Mouse (Mus musculus) bone marrow macrophage, adult 2 months (primary cell): ENCODE measurements around the gene Nkd1. TPM values are rescaled to one million over a fixed set of nuclear protein-coding genes. Genes with fewer than 3 reads are reported as not detected.

Experiments
- H3K27ac ChIP-seq: 2 replicates; pipeline ENCODE4 v1.5.1; 2012; ENCODE audit warnings: low read depth, low read length; ENCODE audit not compliant: insufficient read depth
- H3K4me1 ChIP-seq: 2 replicates; pipeline ENCODE4 v1.6.1; 2012; ENCODE audit warnings: low read length; ENCODE audit not compliant: control insufficient read depth, insufficient read depth
- H3K4me3 ChIP-seq: 2 replicates; pipeline ENCODE4 v1.5.1; 2012; ENCODE audit warnings: mild to moderate bottlenecking, low read length, moderate library complexity; ENCODE audit not compliant: insufficient read depth
- CTCF ChIP-seq: IDR thresholded peaks from 2 replicates; pipeline ENCODE4 v1.5.1; 2012; ENCODE audit warnings: low read depth, mild to moderate bottlenecking, low read length, moderate library complexity
- POLR2A ChIP-seq: IDR thresholded peaks from 2 replicates; pipeline ENCODE4 v1.6.1; 2012; ENCODE audit warnings: mild to moderate bottlenecking, low read depth, low read length, borderline replicate concordance
- polyA plus RNA-seq: library from polyadenylated mRNA; stranded (reverse); fragments of >200 nt; gene quantifications from 2 replicates; pipeline ENCODE4 v1.2.4, GENCODE M21; 2012; ENCODE audit not compliant: missing spikeins, insufficient read depth, insufficient read length

Nkd1 gene
- polyA plus RNA-seq, 1 experiment, result not detected

DNA sequence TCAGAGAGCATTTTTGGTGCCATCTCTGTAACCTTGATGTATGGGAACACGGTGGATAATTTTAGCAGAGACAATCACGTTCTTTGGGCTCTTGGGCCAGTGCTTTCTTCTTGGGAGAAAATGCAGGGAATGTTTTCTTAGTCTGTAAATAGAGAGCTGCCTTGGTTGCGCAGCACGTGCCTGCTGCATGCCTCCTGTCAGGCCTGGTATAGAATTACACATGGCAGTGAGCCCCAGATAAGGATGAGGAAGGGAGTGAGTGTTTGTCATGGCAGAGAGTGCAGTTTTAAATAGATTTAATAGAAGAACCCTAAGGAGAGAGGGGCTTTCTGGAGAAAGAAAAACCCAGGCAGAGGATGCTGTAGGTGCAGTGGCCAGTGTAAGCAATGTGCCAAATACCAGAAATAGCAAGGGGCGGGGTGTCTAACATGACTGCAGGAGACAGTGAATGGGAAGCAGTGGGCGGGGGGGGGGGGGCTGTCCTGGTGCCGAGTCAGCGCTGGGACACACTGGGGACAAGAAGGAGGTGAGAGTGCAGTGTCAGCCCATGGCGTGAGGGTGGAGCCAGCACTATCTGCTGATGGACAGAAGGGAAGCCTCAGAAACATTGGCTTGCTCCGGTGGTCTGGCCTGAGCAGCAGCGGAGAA, 43.2 kb downstream of the Nkd1 start:
- TF ChIP-seq CTCF (no peak), POLR2A (no peak)
- Histone ChIP-seq H3K4me1 (no peaks in the 10 kb centered on the region), H3K4me3 (no peak overlapping the region), H3K27ac (no peak overlapping the region)

DNA sequence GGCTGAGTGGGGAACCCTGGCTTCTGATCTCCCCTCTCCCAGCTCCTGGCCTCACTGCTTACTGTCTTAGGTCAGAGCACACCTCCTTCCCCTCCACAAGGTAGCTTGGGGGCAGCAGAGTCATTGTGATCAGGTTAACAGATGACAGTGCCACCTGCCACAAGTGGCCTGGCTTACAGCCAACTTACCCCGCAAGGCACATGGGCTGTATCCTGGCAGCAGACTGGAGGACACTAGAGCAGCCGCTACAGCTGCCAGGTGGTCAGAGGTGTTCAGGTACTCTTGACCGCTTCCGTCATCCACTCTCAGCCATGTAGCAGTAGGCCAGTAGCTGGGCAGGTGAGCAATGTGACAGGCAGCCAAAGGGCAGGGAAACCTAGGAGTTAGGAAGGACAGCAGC, 45.0 kb downstream of the Nkd1 start:
- Histone ChIP-seq H3K4me3 (no peak overlapping the region), H3K27ac (no peak overlapping the region), H3K4me1 (no peaks in the 10 kb centered on the region; the same call in 1 of the 2 replicates)
- TF ChIP-seq POLR2A, result no peak
- no peak for TF ChIP-seq CTCF

DNA sequence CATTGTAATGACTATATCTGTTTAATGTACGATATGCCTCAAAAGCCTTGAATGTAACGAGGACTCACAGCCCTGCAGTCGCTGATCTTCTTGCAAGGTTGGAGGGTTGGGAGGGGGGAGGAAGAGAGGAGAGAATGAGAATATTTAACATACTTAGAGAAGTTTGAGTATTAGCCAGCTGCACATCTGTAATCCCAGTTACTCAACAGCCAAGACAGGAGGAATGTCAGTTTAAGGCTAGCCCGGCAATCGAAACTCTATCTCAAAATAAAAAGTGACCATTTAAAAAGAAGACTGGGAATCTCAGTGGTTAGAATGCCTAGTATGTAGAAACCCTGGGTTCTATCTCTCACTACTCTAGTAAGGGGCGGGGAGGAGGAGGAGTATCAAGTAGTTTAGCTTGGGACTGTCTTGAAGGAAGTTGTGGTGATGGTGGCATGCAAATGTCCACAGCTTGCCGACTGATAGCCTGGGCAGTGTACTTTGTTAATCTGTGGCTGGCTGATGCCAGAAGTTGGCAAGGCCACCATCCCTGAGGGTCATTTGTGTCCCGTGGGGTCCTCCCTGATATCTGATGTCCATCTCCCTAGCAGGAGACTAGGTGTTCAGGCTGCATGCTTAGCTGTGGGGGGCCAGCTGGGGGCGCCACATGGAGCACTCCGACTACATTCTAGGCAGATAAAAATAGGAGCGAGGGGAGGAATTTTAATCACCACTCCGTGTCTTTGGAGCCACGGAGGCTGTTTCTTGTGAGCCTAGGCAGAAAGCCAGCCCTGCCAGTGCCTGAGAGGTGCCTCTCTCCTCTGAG, 46.4 kb downstream of the Nkd1 start:
- H3K4me1 ChIP-seq, result no peaks in the 10 kb centered on the region; the same call in 1 of the 2 replicates
- no peak overlapping the region for H3K4me3 ChIP-seq
- TF ChIP-seq CTCF (no peak), POLR2A (no peak)
- no peak overlapping the region for H3K27ac ChIP-seq

DNA sequence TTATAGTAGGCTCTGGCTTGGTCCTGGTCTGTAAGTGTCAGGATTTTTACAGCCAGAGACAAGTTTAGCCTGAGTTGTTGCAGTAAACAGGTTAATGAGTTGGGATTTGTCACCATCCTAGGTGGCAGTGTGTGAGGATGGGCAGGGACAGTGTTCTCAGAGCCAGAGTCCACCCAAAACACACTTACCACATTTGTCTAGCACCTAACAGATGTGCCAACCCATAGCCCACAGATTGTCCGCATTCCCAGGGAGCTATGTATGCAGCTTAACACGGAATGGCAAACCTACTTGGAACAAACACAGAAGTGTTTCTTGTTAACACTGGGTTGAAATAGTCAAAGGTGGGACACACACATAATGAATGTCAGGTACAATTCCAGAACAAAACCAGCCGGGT, 47.1 kb downstream of the Nkd1 start:
- H3K4me1 ChIP-seq, result no peaks in the 10 kb centered on the region; the same call in 1 of the 2 replicates

DNA sequence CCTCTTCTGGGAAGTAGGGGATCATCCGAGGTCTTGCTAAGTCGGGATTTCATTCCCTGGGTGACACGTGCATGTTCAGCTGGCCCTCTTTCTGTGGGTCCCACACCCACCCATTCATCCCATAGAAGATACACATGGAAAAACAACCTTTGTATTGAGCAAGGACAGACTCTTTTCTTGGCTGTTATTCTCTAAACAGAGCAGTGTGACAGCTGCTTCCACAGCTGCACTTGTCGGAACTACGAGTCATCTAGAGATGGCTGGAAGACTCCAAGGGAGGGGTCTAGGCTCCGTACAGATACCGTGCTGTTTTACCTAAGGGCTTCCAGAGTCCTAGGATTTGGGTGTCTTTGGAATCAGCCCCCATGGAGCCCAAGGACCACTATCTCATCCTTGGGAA, 48.2 kb downstream of the Nkd1 start:
- Histone ChIP-seq H3K4me1 (no peaks in the 10 kb centered on the region; the same call in 1 of the 2 replicates), H3K27ac (no peak overlapping the region), H3K4me3 (no peak overlapping the region)
- TF ChIP-seq POLR2A, result no peak

More for the DNA sequence above, 47.1 kb downstream of the Nkd1 start:
- no peak overlapping the region for H3K27ac ChIP-seq
- TF ChIP-seq CTCF (no peak), POLR2A (no peak)
- H3K4me3 ChIP-seq, result no peak overlapping the region

DNA sequence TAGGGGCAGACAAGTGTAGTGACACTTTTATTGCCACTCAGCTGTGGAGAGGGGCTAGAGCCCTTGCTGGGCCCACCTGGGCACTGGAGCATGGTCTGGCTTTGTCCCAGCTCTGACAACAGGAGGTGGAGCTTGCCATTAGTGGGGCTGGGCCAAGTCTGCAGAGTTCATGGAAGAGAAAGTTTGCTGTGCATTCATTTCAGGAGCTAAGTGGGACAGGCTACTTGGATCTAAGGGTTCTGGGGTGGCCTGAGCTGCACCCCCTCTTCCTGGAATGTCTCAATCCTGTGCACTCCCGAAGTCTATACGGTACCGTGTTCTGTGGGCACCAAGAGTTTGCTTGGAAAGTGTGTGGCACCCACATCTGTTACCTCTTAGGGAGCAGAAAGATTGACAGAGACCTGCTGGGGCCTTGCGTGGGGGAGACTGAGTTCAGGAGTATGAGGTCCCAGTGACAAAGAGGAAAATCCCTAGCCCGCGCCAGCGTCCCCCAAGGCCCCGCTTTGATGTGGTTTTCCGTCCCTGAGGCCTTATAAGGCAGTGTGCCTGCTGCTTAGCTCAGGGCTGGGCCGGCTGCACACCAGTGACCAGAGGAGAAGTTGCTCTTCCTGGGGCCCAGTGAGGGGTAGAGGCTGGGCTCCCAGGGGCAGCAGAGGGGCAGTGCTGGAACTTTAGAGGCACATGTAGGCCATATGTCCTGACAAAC, 49.3 kb downstream of the Nkd1 start:
- H3K27ac ChIP-seq, result no peak overlapping the region
- H3K4me3 ChIP-seq, result no peak overlapping the region
- TF ChIP-seq CTCF, result no peak
- TF ChIP-seq POLR2A, result no peak
- no peaks in the 10 kb centered on the region; the same call in 1 of the 2 replicates for H3K4me1 ChIP-seq

DNA sequence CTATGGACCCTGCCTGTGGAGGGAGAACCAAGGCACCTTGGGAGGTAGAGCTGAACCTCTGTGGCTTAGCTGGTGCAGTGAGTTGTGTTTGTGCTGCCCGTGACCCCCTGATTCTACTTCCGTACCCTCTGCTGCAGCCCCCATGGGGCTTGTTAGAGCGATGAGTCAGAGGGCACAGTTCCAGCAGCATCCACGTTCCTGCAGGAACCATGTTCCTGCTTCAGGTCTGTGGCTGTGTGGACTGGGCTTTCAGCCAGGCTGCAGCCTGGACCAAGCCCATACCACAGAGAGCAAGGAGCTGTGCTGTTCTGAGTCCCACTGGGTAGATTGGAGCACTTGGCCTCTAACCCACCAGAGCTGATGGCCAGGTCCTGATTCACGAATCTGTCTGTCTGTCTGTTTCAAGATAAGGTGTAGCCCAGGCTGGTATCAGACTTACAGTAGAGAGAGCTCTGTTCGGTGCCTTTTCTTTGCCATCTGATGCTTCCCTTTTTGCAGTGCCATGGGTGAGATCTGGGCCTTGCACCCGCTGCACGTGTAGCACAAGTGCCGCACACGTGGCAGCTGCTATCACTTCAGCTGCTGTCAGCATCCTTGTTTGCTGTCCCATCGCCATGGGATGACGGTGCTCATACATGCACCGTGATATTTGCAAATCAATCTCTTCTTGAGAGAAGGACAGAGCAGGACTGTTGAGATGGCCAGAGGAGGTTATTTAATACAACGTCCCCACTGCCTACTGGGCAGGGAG, 50.5 kb downstream of the Nkd1 start:
- Histone ChIP-seq H3K4me1 (no peaks in the 10 kb centered on the region; the same call in 1 of the 2 replicates), H3K4me3 (no peak overlapping the region), H3K27ac (no peak overlapping the region)
- no peak for TF ChIP-seq CTCF
- TF ChIP-seq POLR2A, result no peak

DNA sequence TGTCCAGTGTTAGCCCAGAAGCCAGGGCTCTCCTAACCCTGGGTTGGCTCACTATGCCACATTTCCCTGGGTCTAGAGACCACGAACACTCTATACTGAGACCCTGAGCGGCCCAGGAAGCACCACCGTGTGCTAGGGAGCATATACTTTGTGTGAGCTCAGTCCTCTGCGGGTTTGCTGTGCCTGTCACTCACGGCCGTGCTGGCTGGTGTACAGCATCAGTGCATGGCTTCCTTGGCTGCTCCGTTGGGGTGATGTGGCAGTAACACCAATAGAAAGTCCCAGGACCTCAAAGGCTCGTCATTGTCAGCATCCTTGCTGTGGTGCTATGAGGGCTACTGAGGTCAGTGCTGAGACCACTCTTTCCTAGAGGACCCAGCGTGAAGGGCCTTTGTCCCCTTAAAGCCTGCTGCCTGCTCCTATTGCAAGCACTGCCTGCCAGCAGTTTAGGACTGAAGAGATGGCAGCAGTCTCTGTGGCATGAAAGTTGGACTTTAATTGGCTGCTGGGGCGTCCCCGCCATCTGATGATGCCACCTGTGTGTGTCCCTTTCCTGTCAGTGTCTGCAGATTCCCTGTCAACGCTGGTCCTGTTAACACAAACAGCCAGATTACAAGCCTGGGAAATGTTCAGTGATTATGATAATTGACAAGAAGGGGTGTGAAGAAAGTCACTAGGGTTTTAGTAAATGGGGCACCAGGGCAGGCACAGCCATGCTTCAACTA, 51.2 kb downstream of the Nkd1 start:
- TF ChIP-seq CTCF (no peak), POLR2A (no peak)

More for the DNA sequence above, 51.2 kb downstream of the Nkd1 start:
- Histone ChIP-seq H3K27ac (no peak overlapping the region), H3K4me1 (no peaks in the 10 kb centered on the region; the same call in 1 of the 2 replicates), H3K4me3 (no peak overlapping the region)
